Mouse (Mus musculus) thymus, adult 2 months (tissue): ENCODE data around the gene Gm28230.

ENCODE experiments used
- CTCF ChIP-seq: fragments of 200-500 bp; IDR thresholded peaks from 2 replicates; pipeline ENCODE4 v1.5.1; 2012; ENCODE audit warnings: mild to moderate bottlenecking, control low read depth, low read length, moderate library complexity, borderline replicate concordance; ENCODE audit not compliant: control insufficient read depth, poor library complexity, insufficient read depth; ENCODE audit errors: extremely low read depth
- POLR2A ChIP-seq: fragments of 200-500 bp; IDR thresholded peaks from 2 replicates; pipeline ENCODE4 v1.6.1; 2012; ENCODE audit warnings: mild to moderate bottlenecking, low read length, control low read depth, moderate library complexity; ENCODE audit not compliant: control insufficient read depth, poor library complexity, insufficient read depth; ENCODE audit errors: extremely low read depth

- TF ChIP-seq CTCF: no peak
- no peak for TF ChIP-seq POLR2A
Observed at GRCm38 (mm10) chr2:74741979-74742277, 15.4 kb downstream of the Gm28230 start.
